Mouse (Mus musculus): ENCODE measurements around the gene Irx6. TPM values are rescaled to one million over a fixed set of nuclear protein-coding genes. Genes with fewer than 3 reads are reported as not detected.

Irx6 gene
- polyA plus RNA-seq (2014; fragmentation: Illumina TruSeq; extraction: RNeasy Lipid Tissue Mini Kit (QIAGEN cat#74804); ENCODE audit: low read depth, low replicate concordance) = not detected

GRCm38 (mm10) chr8:92674244-92675128 lies at the start of gene Irx6:
Irx6 (plus strand) TSS chr8:92674288.

Other genes starting within 250 kb of the Irx6 start
- 49.8 TPM for gene Mmp2, start 153.0 kb downstream of the Irx6 start, polyA plus RNA-seq (2014; fragmentation: Illumina TruSeq; extraction: RNeasy Lipid Tissue Mini Kit (QIAGEN cat#74804); ENCODE audit: low read depth, low replicate concordance)
- 0.99 TPM for gene Lpcat2, start 181.1 kb downstream of the Irx6 start, polyA plus RNA-seq (2014; fragmentation: Illumina TruSeq; extraction: RNeasy Lipid Tissue Mini Kit (QIAGEN cat#74804); ENCODE audit: low read depth, low replicate concordance)
- gene Capns2, start 227.1 kb downstream of the Irx6 start, polyA plus RNA-seq (2014; fragmentation: Illumina TruSeq; extraction: RNeasy Lipid Tissue Mini Kit (QIAGEN cat#74804); ENCODE audit: low read depth, low replicate concordance) = not detected

All from heart, adult 10 weeks (tissue).